Mouse (Mus musculus): Measurements from ENCODE around the gene Cpn1.

- TF ChIP-seq CTCF (IDR thresholded peaks at IDR 0.05; ENCODE audit: low read depth, low read length): no peak
- TF ChIP-seq TAL1 (conservative IDR thresholded peaks at IDR 0.05; ENCODE audit: low read depth, low read length): no peak
- TF ChIP-seq GATA1 (IDR thresholded peaks at IDR 0.05; ENCODE audit: borderline replicate concordance, low read length): no peak
- no peak for TF ChIP-seq POLR2AphosphoS5 (IDR thresholded peaks at IDR 0.05; ENCODE audit: insufficient replicate concordance, low read depth, low read length)
Observed at GRCm38 (mm10) chr19:43930926-43931325, 55.4 kb downstream of the Cpn1 start.

Measured in G1E (cell line).